In genomic region chr15:102544801-102545200, GRCm38 (mm10) we compare ENCODE assay signal across 26 mouse cellular contexts. TPM values are rescaled to one million over a fixed set of nuclear protein-coding genes. Genes with fewer than 3 reads are reported as not detected.
A peak's percentile ranks its signal among the peaks of the same experiment; 100 is the strongest.
DNase-seq lines count a peak whose midpoint lies in the region; ATAC-seq lines count a peak whose summit lies in the region.
"Had no signal": no experiment of that assay in that cellular context is flagged by ENCODE, and none has a peak within 500 bp of the region (broad histone marks: within the 10 kb centered on the region; RNA-seq: fewer than 3 reads in every experiment).

No protein-coding gene starts in this region.

- no peaks in the 10 kb centered on the region for H3K9me3 ChIP-seq in intestine, embryonic 15.5 days
- H3K9me3 ChIP-seq: embryonic facial prominence, embryonic 15.5 days; lung, embryonic 15.5 days; neural tube, embryonic 12.5 days had no signal

- no peaks in the 10 kb centered on the region for H3K27me3 ChIP-seq in intestine, embryonic 15.5 days (replicated peaks)
- H3K27me3 ChIP-seq: embryonic facial prominence, embryonic 15.5 days; lung, embryonic 15.5 days; neural tube, embryonic 12.5 days; Patski had no signal

- no peak overlapping the region for H3K9ac ChIP-seq in intestine, embryonic 15.5 days
- H3K9ac ChIP-seq: embryonic facial prominence, embryonic 15.5 days; liver, embryonic 14.5 days; lung, embryonic 15.5 days; neural tube, embryonic 12.5 days had no signal

- no peak overlapping the region for H3K4me2 ChIP-seq in intestine, embryonic 15.5 days (replicated peaks)
- H3K4me2 ChIP-seq: embryonic facial prominence, embryonic 15.5 days; lung, embryonic 15.5 days; neural tube, embryonic 12.5 days had no signal

- no peak overlapping the region for H3K27ac ChIP-seq in intestine, embryonic 15.5 days
- H3K27ac ChIP-seq: embryonic facial prominence, embryonic 15.5 days; liver, embryonic 14.5 days; lung, embryonic 15.5 days; neural tube, embryonic 12.5 days; stomach, postnatal 0 days had no signal

- peak; percentile 85 for ATAC-seq in cerebellum, adult (ENCODE audit: insufficient number of reproducible peaks, low FRiP score, low TSS enrichment)
- no peak for ATAC-seq in intestine, embryonic 15.5 days
- ATAC-seq: activated CD4-positive, CD25-positive, alpha-beta regulatory T cell, adult 4 months; Patski had no signal

- H3K4me3 ChIP-seq in intestine, embryonic 15.5 days (replicated peaks), result no peak overlapping the region
- H3K4me3 ChIP-seq: embryonic facial prominence, embryonic 15.5 days; lung, embryonic 15.5 days; neural tube, embryonic 12.5 days had no signal

- H3K36me3 ChIP-seq in intestine, embryonic 15.5 days, result peaks cover 18% of the 10 kb centered on the region

- 91% methylated on average over 4 of the region's 4 CpGs for WGBS in intestine, embryonic 15.5 days

- DNase-seq in cerebellum, postnatal 4 days (ENCODE audit: low spot score in 2 of 2), result no peak
- peak; percentile 43 to 68 for DNase-seq in layer of hippocampus, adult 18-20 months (ENCODE audit: low spot score in 2 of 2)
- DNase-seq in layer of hippocampus, adult 9-11 months, result no peak
- DNase-seq in cerebellum, adult 18-20 months, result peak; percentile 92 to 94
- peak; percentile 90 to 92 for DNase-seq in cerebellum, postnatal 25 days
- DNase-seq in adrenal gland, adult 8-10 months, result no peak
- DNase-seq: adrenal gland, postnatal 25 days; embryo, embryonic 11 days; gastrocnemius, postnatal 25 days; kidney, adult 8-10 months; kidney, postnatal 14 days; lung, postnatal 4 days; thymus, postnatal 36 days had no signal

- no peaks in the 10 kb centered on the region for H3K4me1 ChIP-seq in intestine, embryonic 15.5 days (replicated peaks)
- H3K4me1 ChIP-seq: lung, embryonic 15.5 days; neural tube, embryonic 12.5 days had no signal

RNA-seq across cellular contexts. Expression of gene Npff, which starts 20.1 kb away (rescaled TPM):
- total RNA-seq in layer of hippocampus, adult 18-20 months (2021), result 1 to 10 TPM; 2.4 to 2.6 TPM
- total RNA-seq in adrenal gland, adult 8-10 months (2022), result 10 to 100 TPM in 1 of 4 experiments, 1 to 10 TPM in 3; 1.0 to 13.3 (median 5.6) TPM
- polyA plus RNA-seq in intestine, embryonic 15.5 days (2015; fragmentation: Nextera tagmentation; extraction: Ambion mirVana), result 1.3 and 1.6 TPM in 2 replicates

RNA-seq across cellular contexts. Expression of gene Tarbp2, which starts 26.8 kb away (rescaled TPM):
- 10 to 100 TPM; 27.6 to 27.7 TPM for total RNA-seq in layer of hippocampus, adult 18-20 months (2021)
- total RNA-seq in adrenal gland, adult 8-10 months (2022), result 10 to 100 TPM; 31.9 to 50.7 (median 41.9) TPM
- 94.1 and 101 TPM in 2 replicates for polyA plus RNA-seq in intestine, embryonic 15.5 days (2015; fragmentation: Nextera tagmentation; extraction: Ambion mirVana)

RNA-seq across cellular contexts. Expression of gene Map3k12, which starts 27.9 kb away (rescaled TPM):
- 10 to 100 TPM; 88.1 to 90.2 TPM for total RNA-seq in layer of hippocampus, adult 18-20 months (2021)
- total RNA-seq in adrenal gland, adult 8-10 months (2022), result 10 to 100 TPM in 3 of 4 experiments, 1 to 10 TPM in 1; 9.5 to 27.1 (median 18.0) TPM
- polyA plus RNA-seq in intestine, embryonic 15.5 days (2015; fragmentation: Nextera tagmentation; extraction: Ambion mirVana), result 10.8 and 11.0 TPM in 2 replicates

RNA-seq across cellular contexts. Expression of gene Gm10337, which starts 41.3 kb away (rescaled TPM):
- not detected for total RNA-seq in layer of hippocampus, adult 18-20 months (2021)
- total RNA-seq in adrenal gland, adult 8-10 months (2022), result 1 to 10 TPM in 3 of 4 experiments, not detected in 1; 3.5 to 9.2 (median 8.3) TPM
- polyA plus RNA-seq in intestine, embryonic 15.5 days (2015; fragmentation: Nextera tagmentation; extraction: Ambion mirVana), result 5.4 TPM in 1 of 2 replicates, not detected in the other
- total RNA-seq: adrenal gland, postnatal 25 days; layer of hippocampus, postnatal 14 days; left cerebral cortex, postnatal 14 days had no signal
- polyA plus RNA-seq: activated CD4-positive, CD25-positive, alpha-beta regulatory T cell, adult 4 months; heart, postnatal 0 days; limb, embryonic 14.5 days; liver, embryonic 14.5 days; lung, embryonic 15.5 days; neural tube, embryonic 12.5 days; stomach, postnatal 0 days had no signal

Comparison
In these comparisons a context has a peak if more than half of its experiments do, and no peak if none do; other contexts are left out.
1. DNase-seq: peak in layer of hippocampus, adult 18-20 months (2 of 2), cerebellum, adult 18-20 months (2 of 2) and cerebellum, postnatal 25 days (2 of 2); none in cerebellum, postnatal 4 days (0 of 2), layer of hippocampus, adult 9-11 months (single experiment) and adrenal gland, adult 8-10 months (single experiment).